Mouse (Mus musculus): ENCODE results near the gene Dab1.

The Dab1 gene

GRCm38 (mm10) chr4:104513622-104514021, 894.5 kb downstream of the Dab1 start:
- DNase-seq (ENCODE audit: low spot score): no peak

GRCm38 (mm10) chr4:104514568-104515000, 895.4 kb downstream of the Dab1 start:
- DNase-seq (ENCODE audit: low spot score): peak; percentile 44

- DNase-seq (ENCODE audit: low spot score): peak; percentile 43
These were observed 896.5 kb downstream of the Dab1 start for GRCm38 (mm10) chr4:104515681-104516080.

- no peak for DNase-seq (ENCODE audit: low spot score)
These were observed 903.2 kb downstream of the Dab1 start for GRCm38 (mm10) chr4:104522324-104522723.

- no peak for DNase-seq (ENCODE audit: low spot score)
These were observed 904.6 kb downstream of the Dab1 start for GRCm38 (mm10) chr4:104523776-104524175.

GRCm38 (mm10) chr4:104529905-104530646, 910.9 kb downstream of the Dab1 start:
- DNase-seq (ENCODE audit: low spot score): no peak

- DNase-seq (ENCODE audit: low spot score): no peak
These were observed 913.7 kb downstream of the Dab1 start for GRCm38 (mm10) chr4:104532846-104533245.

- DNase-seq (ENCODE audit: low spot score): no peak
These were observed 919.3 kb downstream of the Dab1 start for GRCm38 (mm10) chr4:104538420-104538819.

GRCm38 (mm10) chr4:104539047-104539446, 919.9 kb downstream of the Dab1 start:
- DNase-seq (ENCODE audit: low spot score): no peak

GRCm38 (mm10) chr4:104547091-104547490, 927.9 kb downstream of the Dab1 start:
- no peak for DNase-seq (ENCODE audit: low spot score)

- DNase-seq (ENCODE audit: low spot score): no peak
These were observed 929.1 kb downstream of the Dab1 start for GRCm38 (mm10) chr4:104548287-104548686.

GRCm38 (mm10) chr4:104550581-104551205, 931.5 kb downstream of the Dab1 start:
- DNase-seq (ENCODE audit: low spot score): no peak

GRCm38 (mm10) chr4:104551390-104552070, 932.4 kb downstream of the Dab1 start:
- DNase-seq (ENCODE audit: low spot score): no peak

- no peak for DNase-seq (ENCODE audit: low spot score)
These were observed 936.2 kb downstream of the Dab1 start for GRCm38 (mm10) chr4:104555408-104555807.

GRCm38 (mm10) chr4:104563512-104563911, 944.4 kb downstream of the Dab1 start:
- DNase-seq (ENCODE audit: low spot score): no peak

GRCm38 (mm10) chr4:104570523-104570922, 951.4 kb downstream of the Dab1 start:
- DNase-seq (ENCODE audit: low spot score): no peak

GRCm38 (mm10) chr4:104572440-104572839, 953.3 kb downstream of the Dab1 start:
- DNase-seq (ENCODE audit: low spot score): no peak

GRCm38 (mm10) chr4:104573419-104573818, 954.3 kb downstream of the Dab1 start:
- no peak for DNase-seq (ENCODE audit: low spot score)

GRCm38 (mm10) chr4:104578370-104578769, 959.2 kb downstream of the Dab1 start:
- no peak for DNase-seq (ENCODE audit: low spot score)

- DNase-seq (ENCODE audit: low spot score): no peak
These were observed 960.9 kb downstream of the Dab1 start for GRCm38 (mm10) chr4:104579946-104580544.

GRCm38 (mm10) chr4:104582726-104583125, 963.6 kb downstream of the Dab1 start:
- no peak for DNase-seq (ENCODE audit: low spot score)

- no peak for DNase-seq (ENCODE audit: low spot score)
These were observed 968.7 kb downstream of the Dab1 start for GRCm38 (mm10) chr4:104587826-104588225.

- DNase-seq (ENCODE audit: low spot score): no peak
These were observed 977.8 kb downstream of the Dab1 start for GRCm38 (mm10) chr4:104596936-104597335.
